Mouse (Mus musculus) spleen, adult 2 months (tissue): ENCODE measurements around the gene Rptor.

Experiments used
- CTCF ChIP-seq: fragments of 200-500 bp; IDR thresholded peaks from 2 replicates; pipeline ENCODE4 v1.5.1; 2011; ENCODE audit warnings: mild to moderate bottlenecking, inconsistent platforms; ENCODE audit not compliant: insufficient read depth, insufficient read length, insufficient replicate concordance; ENCODE audit errors: extremely low read depth
- POLR2A ChIP-seq: fragments of 200-500 bp; IDR thresholded peaks from 2 replicates; pipeline ENCODE4 v1.6.1; 2011; ENCODE audit warnings: low read depth, low read length, inconsistent platforms

DNA sequence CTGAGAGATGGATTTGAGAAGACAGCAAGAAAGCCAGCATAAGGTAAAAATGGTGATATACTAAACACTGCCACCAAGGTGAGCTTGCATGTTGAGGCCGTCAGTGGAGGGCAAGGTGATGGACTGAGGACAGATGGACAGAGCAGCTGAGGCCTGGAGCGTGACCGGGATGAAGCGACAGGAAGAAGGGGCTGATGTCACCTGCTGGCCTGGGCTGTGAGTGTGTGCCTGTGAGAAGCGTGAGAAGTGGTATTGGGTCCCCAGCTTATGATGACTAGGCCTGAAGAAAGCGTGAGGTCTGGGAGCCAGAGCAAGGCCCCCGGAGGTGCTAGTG, 130.9 kb downstream of the Rptor start:
- no peak for TF ChIP-seq CTCF
- no peak for TF ChIP-seq POLR2A
